Mouse (Mus musculus) forebrain, postnatal 0 days (tissue): ENCODE results near the gene P4ha3. TPM values are rescaled to one million over a fixed set of nuclear protein-coding genes. Genes with fewer than 3 reads are reported as not detected.

Experiments
- ATAC-seq: fragments of 200-750 bp; cut with Nextera tagmentation; 2 replicates; pipeline ENCODE4 v1.8.0; 2017; ENCODE audit warnings: mild to moderate bottlenecking, moderate library complexity
- DNase-seq: peaks from one replicate; pipeline ENCODE4 v3.0.0-alpha.2; 2015
- H3K27ac ChIP-seq: fragments of 300-500 bp; sonication (generic); 2 replicates; pipeline ENCODE4 v1.5.1; 2014; ENCODE audit warnings: low read depth, mild to moderate bottlenecking, antibody characterized with exemption, low read length, moderate library complexity, mixed read lengths
- H3K27me3 ChIP-seq: fragments of 300-500 bp; sonication (generic); 2 replicates; pipeline ENCODE4 v1.6.1; 2014; ENCODE audit warnings: mild to moderate bottlenecking, low read length, mixed read lengths; ENCODE audit not compliant: insufficient read depth
- H3K36me3 ChIP-seq: fragments of 300-500 bp; sonication (generic); 2 replicates; pipeline ENCODE4 v1.6.1; 2014; ENCODE audit warnings: mild to moderate bottlenecking, moderate library complexity; ENCODE audit not compliant: insufficient read depth
- H3K4me1 ChIP-seq: fragments of 300-500 bp; sonication (generic); 2 replicates; pipeline ENCODE4 v1.6.1; 2014; ENCODE audit warnings: antibody characterized with exemption; ENCODE audit not compliant: insufficient read depth
- H3K4me2 ChIP-seq: fragments of 300-500 bp; sonication (generic); 2 replicates; pipeline ENCODE4 v1.6.1; 2014; ENCODE audit warnings: low read depth, mild to moderate bottlenecking, moderate library complexity
- H3K4me3 ChIP-seq: fragments of 300-500 bp; sonication (generic); 2 replicates; pipeline ENCODE4 v1.5.1; 2014; ENCODE audit warnings: low read depth, low read length, mixed read lengths
- H3K9ac ChIP-seq: fragments of 300-500 bp; sonication (generic); 2 replicates; pipeline ENCODE4 v1.6.1; 2014; ENCODE audit warnings: mild to moderate bottlenecking
- H3K9me3 ChIP-seq: fragments of 300-500 bp; sonication (generic); 2 replicates; pipeline ENCODE4 v1.6.1; 2016; ENCODE audit warnings: low read length
- CTCF ChIP-seq: sonication (generic); IDR thresholded peaks from 2 replicates; pipeline ENCODE4 v1.5.1; 2016; ENCODE audit warnings: antibody characterized with exemption, control low read depth, low read depth
- WGBS: fragments of 180-500 bp; shearing (Covaris S2); extraction: QIAGEN DNeasy Blood & Tissue Kit; methylation state at CpG from one replicate; pipeline ENCODE4 v1.1.7; 2014; 5-methylcytosine and 5-hydroxymethylcytosine counted together
- polyA plus RNA-seq: library from polyadenylated mRNA; unstranded; fragments of >200 nt; fragmentation: Nextera tagmentation; extraction: Ambion mirVana; gene quantifications from 2 replicates; pipeline ENCODE4 v1.2.1, GENCODE M21; 2015
- total RNA-seq: library from RNA; depleted of rRNA; stranded (reverse); fragments of >200 nt; gene quantifications from 2 replicates; pipeline ENCODE4 v1.2.3, GENCODE M21; 2014; rRNA removed

P4ha3 gene
- total and polyA plus RNA-seq, 2 experiments from 2014 or later, result 3.0 to 7.3 TPM

- Histone ChIP-seq H3K36me3 (peaks cover 72% of the 10 kb centered on the region), H3K27me3 (no peaks in the 10 kb centered on the region), H3K9ac (no peak overlapping the region), H3K4me3 (no peak overlapping the region), H3K4me2 (no peak overlapping the region), H3K9me3 (no peaks in the 10 kb centered on the region), H3K27ac (no peak overlapping the region), H3K4me1 (no peaks in the 10 kb centered on the region)
- ATAC-seq (no peak), DNase-seq (no peak)
- TF ChIP-seq CTCF, result no peak
- 96% methylated on average over 2 of the region's 2 CpGs for WGBS
Observed at GRCm38 (mm10) chr7:100335921-100336320, 50.6 kb downstream of the P4ha3 start.

- no peak for TF ChIP-seq CTCF
- H3K4me2 ChIP-seq, result no peak overlapping the region
- no peak overlapping the region for H3K27ac ChIP-seq
- no peaks in the 10 kb centered on the region for H3K27me3 ChIP-seq
- WGBS, result 89% methylated on average over 4 of the region's 4 CpGs
- DNase-seq, result no peak
- no peak overlapping the region for H3K9ac ChIP-seq
- peaks cover 16% of the 10 kb centered on the region for H3K36me3 ChIP-seq
- H3K4me1 ChIP-seq, result no peaks in the 10 kb centered on the region
- H3K4me3 ChIP-seq, result no peak overlapping the region
- no peaks in the 10 kb centered on the region for H3K9me3 ChIP-seq
- ATAC-seq, result no peak
Observed at GRCm38 (mm10) chr7:100354984-100355383, 69.7 kb downstream of the P4ha3 start.

GRCm38 (mm10) chr7:100356324-100356723 lies 71.0 kb downstream of the P4ha3 start:
- peaks cover 6% of the 10 kb centered on the region for H3K36me3 ChIP-seq
- H3K9me3 ChIP-seq, result no peaks in the 10 kb centered on the region
- WGBS, result 71% methylated on average over 5 of the region's 5 CpGs
- ATAC-seq, result no peak
- no peaks in the 10 kb centered on the region for H3K4me1 ChIP-seq
- no peak overlapping the region for H3K9ac ChIP-seq
- no peak overlapping the region for H3K4me3 ChIP-seq
- H3K27ac ChIP-seq, result no peak overlapping the region
- no peak for TF ChIP-seq CTCF
- no peaks in the 10 kb centered on the region for H3K27me3 ChIP-seq
- no peak for DNase-seq
- no peak overlapping the region for H3K4me2 ChIP-seq

- Histone ChIP-seq H3K4me2 (no peak overlapping the region), H3K27ac (no peak overlapping the region), H3K9me3 (no peaks in the 10 kb centered on the region), H3K9ac (no peak overlapping the region), H3K36me3 (peaks cover 6% of the 10 kb centered on the region), H3K27me3 (no peaks in the 10 kb centered on the region), H3K4me1 (no peaks in the 10 kb centered on the region), H3K4me3 (no peak overlapping the region)
- 96% methylated on average over 1 of the region's 1 CpGs for WGBS
- TF ChIP-seq CTCF, result no peak
- no peak for ATAC-seq
- no peak for DNase-seq
Observed at GRCm38 (mm10) chr7:100356768-100357167, 71.4 kb downstream of the P4ha3 start.

- ATAC-seq, result no peak
- DNase-seq, result no peak
- no peak overlapping the region for H3K4me2 ChIP-seq
Observed at GRCm38 (mm10) chr7:100357856-100358255, 72.5 kb downstream of the P4ha3 start.

GRCm38 (mm10) chr7:100363162-100363561 lies 77.8 kb downstream of the P4ha3 start:
- H3K4me1 ChIP-seq, result no peaks in the 10 kb centered on the region
- 86% methylated on average over 2 of the region's 2 CpGs for WGBS
- H3K9me3 ChIP-seq, result no peaks in the 10 kb centered on the region
- H3K4me2 ChIP-seq, result no peak overlapping the region
- H3K27ac ChIP-seq, result no peak overlapping the region
- DNase-seq (no peak), ATAC-seq (no peak)
- no peak overlapping the region for H3K9ac ChIP-seq
- no peak overlapping the region for H3K4me3 ChIP-seq
- H3K27me3 ChIP-seq, result no peaks in the 10 kb centered on the region
- no peak for TF ChIP-seq CTCF
- no peaks in the 10 kb centered on the region for H3K36me3 ChIP-seq

More at GRCm38 (mm10) chr7:100357856-100358255, 72.5 kb downstream of the P4ha3 start:
- no peak for TF ChIP-seq CTCF
- Histone ChIP-seq H3K9me3 (no peaks in the 10 kb centered on the region), H3K36me3 (peaks cover 6% of the 10 kb centered on the region), H3K4me1 (no peaks in the 10 kb centered on the region), H3K4me3 (no peak overlapping the region), H3K27ac (no peak overlapping the region), H3K9ac (no peak overlapping the region), H3K27me3 (no peaks in the 10 kb centered on the region)

GRCm38 (mm10) chr7:100364888-100365287 lies 79.6 kb downstream of the P4ha3 start:
- Histone ChIP-seq H3K4me1 (peaks cover 11% of the 10 kb centered on the region; the same call in 1 of the 2 replicates), H3K4me3 (no peak overlapping the region), H3K4me2 (no peak overlapping the region), H3K9me3 (no peaks in the 10 kb centered on the region), H3K27me3 (no peaks in the 10 kb centered on the region), H3K36me3 (no peaks in the 10 kb centered on the region), H3K27ac (no peak overlapping the region), H3K9ac (no peak overlapping the region)
- ATAC-seq (no peak), DNase-seq (no peak)
- TF ChIP-seq CTCF, result no peak
- 54% methylated on average over 6 of the region's 6 CpGs for whole genome bisulfite sequencing

Other genes starting within 250 kb of the P4ha3 start
- gene Pold3, start 164.0 kb upstream of the P4ha3 start, total RNA-seq, result 38.9 and 48.7 TPM in 2 replicates
- gene Pold3, start 164.0 kb upstream of the P4ha3 start, polyA plus RNA-seq, result 31.7 and 40.1 TPM in 2 replicates
- gene Lipt2, start 126.2 kb upstream of the P4ha3 start, total RNA-seq, result 15.9 and 19.2 TPM in 2 replicates
- gene Lipt2, start 126.2 kb upstream of the P4ha3 start, polyA plus RNA-seq, result 20.3 and 21.1 TPM in 2 replicates
- gene Kcne3, start 109.0 kb upstream of the P4ha3 start, total RNA-seq, result 0.69 TPM in 1 of 2 replicates, not detected in the other
- 0.26 TPM in 1 of 2 replicates, not detected in the other for gene Kcne3, start 109.0 kb upstream of the P4ha3 start, polyA plus RNA-seq
- 128 and 135 TPM in 2 replicates for gene Pgm2l1, start 58.1 kb upstream of the P4ha3 start, total RNA-seq
- gene Pgm2l1, start 58.1 kb upstream of the P4ha3 start, polyA plus RNA-seq, result 13.4 and 30.3 TPM in 2 replicates
- gene C2cd3, start 86.7 kb downstream of the P4ha3 start, total RNA-seq, result 20.1 and 21.8 TPM in 2 replicates
- gene C2cd3, start 86.7 kb downstream of the P4ha3 start, polyA plus RNA-seq, result 5.9 and 8.9 TPM in 2 replicates
- 114 and 122 TPM in 2 replicates for gene Ppme1, start 86.8 kb downstream of the P4ha3 start, total RNA-seq
- 142 and 155 TPM in 2 replicates for gene Ppme1, start 86.8 kb downstream of the P4ha3 start, polyA plus RNA-seq
- gene Ucp3, start 187.5 kb downstream of the P4ha3 start, total RNA-seq, result 0.15 and 0.19 TPM in 2 replicates
- not detected in 2 replicates for gene Ucp3, start 187.5 kb downstream of the P4ha3 start, polyA plus RNA-seq
- 28.9 and 88.3 TPM in 2 replicates for gene Ucp2, start 207.8 kb downstream of the P4ha3 start, total RNA-seq
- 83.6 and 106 TPM in 2 replicates for gene Ucp2, start 207.8 kb downstream of the P4ha3 start, polyA plus RNA-seq
- gene Dnajb13, start 229.4 kb downstream of the P4ha3 start, total RNA-seq, result 3.4 TPM in 2 replicates
- 4.0 and 7.0 TPM in 2 replicates for gene Dnajb13, start 229.4 kb downstream of the P4ha3 start, polyA plus RNA-seq